Mouse (Mus musculus) urinary bladder, adult 18-20 months (tissue): ENCODE measurements around the gene Fkbp6.

Source experiments
- DNase-seq, 2 experiments: peaks; one replicate each; pipeline ENCODE4 v3.0.0; 2022; ENCODE audit warnings: low spot score in 2 of 2, mixed read lengths in 2 of 2

Gene Fkbp6

GRCm38 (mm10) chr5:135352995-135353394 lies 3.2 kb upstream of the Fkbp6 start, which contains the start of gene Trim50:
Gene Trim50 (plus strand): TSS chr5:135353295.
- no peak for DNase-seq

GRCm38 (mm10) chr5:135351606-135352005 lies 1.8 kb upstream of the Fkbp6 start:
- DNase-seq = no peak

GRCm38 (mm10) chr5:135347511-135348011 lies 2.3 kb downstream of the Fkbp6 start:
- no peak for DNase-seq

GRCm38 (mm10) chr5:135346430-135346829 lies 3.4 kb downstream of the Fkbp6 start:
- no peak for DNase-seq

- DNase-seq = no peak
These were observed 3.9 kb downstream of the Fkbp6 start for GRCm38 (mm10) chr5:135345989-135346388.

- no peak for DNase-seq
These were observed 12.3 kb downstream of the Fkbp6 start for GRCm38 (mm10) chr5:135337575-135337974.

- DNase-seq = no peak
These were observed 18.7 kb downstream of the Fkbp6 start for GRCm38 (mm10) chr5:135331161-135331560.

GRCm38 (mm10) chr5:135330201-135330600 lies 19.6 kb downstream of the Fkbp6 start:
- no peak for DNase-seq

GRCm38 (mm10) chr5:135329471-135329870 lies 20.4 kb downstream of the Fkbp6 start:
- no peak for DNase-seq

- no peak for DNase-seq
These were observed 23.7 kb downstream of the Fkbp6 start for GRCm38 (mm10) chr5:135326121-135326659.

GRCm38 (mm10) chr5:135322197-135322596 lies 27.6 kb downstream of the Fkbp6 start:
- no peak for DNase-seq

- no peak for DNase-seq
These were observed 30.0 kb downstream of the Fkbp6 start for GRCm38 (mm10) chr5:135319856-135320255.

- no peak for DNase-seq
These were observed 33.7 kb downstream of the Fkbp6 start for GRCm38 (mm10) chr5:135316177-135316576.

GRCm38 (mm10) chr5:135306321-135306965 lies 43.4 kb downstream of the Fkbp6 start:
- DNase-seq = no peak

GRCm38 (mm10) chr5:135302454-135302853 lies 47.4 kb downstream of the Fkbp6 start:
- no peak for DNase-seq

GRCm38 (mm10) chr5:135301916-135302315 lies 47.9 kb downstream of the Fkbp6 start:
- no peak for DNase-seq

- no peak for DNase-seq
These were observed 57.8 kb downstream of the Fkbp6 start for GRCm38 (mm10) chr5:135292001-135292400.

GRCm38 (mm10) chr5:135291193-135291592 lies 58.7 kb downstream of the Fkbp6 start:
- DNase-seq = no peak

GRCm38 (mm10) chr5:135290703-135291102 lies 59.1 kb downstream of the Fkbp6 start:
- DNase-seq = no peak

- no peak for DNase-seq
These were observed 62.9 kb downstream of the Fkbp6 start for GRCm38 (mm10) chr5:135286926-135287325.

GRCm38 (mm10) chr5:135286185-135286584 lies 63.7 kb downstream of the Fkbp6 start:
- DNase-seq = peak; percentile 20 to 35

- DNase-seq = no peak
These were observed 64.6 kb downstream of the Fkbp6 start for GRCm38 (mm10) chr5:135285211-135285610.

GRCm38 (mm10) chr5:135280226-135280625 lies 69.6 kb downstream of the Fkbp6 start:
- no peak for DNase-seq
